Comparison of ENCODE assay signal across 25 mouse cellular contexts in the genomic region with DNA sequence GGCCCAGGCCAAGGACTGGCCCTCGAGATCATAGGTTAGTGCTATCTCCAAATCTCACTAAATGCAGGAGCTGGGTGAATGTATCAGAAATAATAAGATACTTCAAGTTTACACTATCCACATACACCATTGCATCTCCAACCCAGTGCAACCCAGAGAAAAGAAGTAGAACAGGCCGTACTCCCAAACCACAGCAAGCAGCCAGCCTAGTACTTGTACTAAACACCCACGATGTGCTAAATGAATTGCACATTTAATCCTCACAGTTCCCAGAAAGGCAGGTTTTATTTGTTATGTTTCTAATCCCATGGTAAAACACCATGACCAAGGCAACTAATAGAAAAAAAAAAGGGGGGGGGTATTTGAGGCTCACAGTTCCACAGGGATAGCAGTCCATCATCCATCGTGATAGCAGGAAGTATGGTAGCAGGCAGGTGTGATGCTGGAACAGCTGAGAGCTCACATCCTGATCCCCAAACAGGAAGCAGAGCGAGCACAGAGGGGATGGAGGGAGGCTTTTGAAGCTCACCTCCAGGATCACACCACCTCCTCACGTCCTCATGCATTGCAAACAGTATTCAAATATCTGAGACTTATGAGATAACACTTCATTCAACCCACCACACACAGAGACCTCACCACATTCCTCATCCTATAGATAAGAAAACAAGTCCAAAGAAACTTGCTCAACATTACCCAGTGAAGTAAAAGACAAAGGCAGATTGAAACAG.
"Had no signal": no experiment of that assay in that cellular context is flagged by ENCODE, and none has a peak within 500 bp of the region (broad histone marks: within the 10 kb centered on the region; RNA-seq: fewer than 3 reads in every experiment).

No protein-coding gene starts in this region.

- ATAC-seq: hindbrain, embryonic 16.5 days; inflammation-experienced regulatory T-cells, adult 6 months; intestine, embryonic 15.5 days; intestine, postnatal 0 days; liver, postnatal 0 days had no signal

- H3K4me3 ChIP-seq: heart, embryonic 13.5 days; heart, embryonic 15.5 days; hindbrain, embryonic 12.5 days; intestine, embryonic 15.5 days; left cerebral cortex, adult 2 months; limb, embryonic 10.5 days; limb, embryonic 12.5 days; liver, embryonic 13.5 days; liver, embryonic 15.5 days had no signal

- DNase-seq: forebrain, postnatal 0 days; gastrocnemius, postnatal 14 days; gastrocnemius, postnatal 36 days; heart, adult 18-20 months; heart, postnatal 14 days; heart, postnatal 36 days; kidney, adult 18-20 months; kidney, adult 8-10 months; kidney, postnatal 10 days; kidney, postnatal 36 days; liver; liver, embryonic 13.5 days; liver, postnatal 0 days had no signal

- H3K27ac ChIP-seq: heart, embryonic 13.5 days; heart, embryonic 15.5 days; hindbrain, embryonic 12.5 days; hindbrain, embryonic 14.5 days; intestine, embryonic 15.5 days; left cerebral cortex, adult 2 months; limb, embryonic 10.5 days; limb, embryonic 12.5 days; liver, embryonic 13.5 days; liver, embryonic 15.5 days had no signal
